Mouse (Mus musculus) adrenal gland, postnatal 36 days (tissue): ENCODE measurements at regions not wholly inside any gene's neighbourhood (a gene's known extent, or its start where the extent isn't known, plus 50 kb on each side); places are given as distances from the start of the nearest gene placed in this dataset.

Source experiments
- DNase-seq, 2 experiments: peaks; one replicate each; pipeline ENCODE4 v3.0.0; 2021; ENCODE audit warnings: mixed read lengths in 1 of 2

DNA sequence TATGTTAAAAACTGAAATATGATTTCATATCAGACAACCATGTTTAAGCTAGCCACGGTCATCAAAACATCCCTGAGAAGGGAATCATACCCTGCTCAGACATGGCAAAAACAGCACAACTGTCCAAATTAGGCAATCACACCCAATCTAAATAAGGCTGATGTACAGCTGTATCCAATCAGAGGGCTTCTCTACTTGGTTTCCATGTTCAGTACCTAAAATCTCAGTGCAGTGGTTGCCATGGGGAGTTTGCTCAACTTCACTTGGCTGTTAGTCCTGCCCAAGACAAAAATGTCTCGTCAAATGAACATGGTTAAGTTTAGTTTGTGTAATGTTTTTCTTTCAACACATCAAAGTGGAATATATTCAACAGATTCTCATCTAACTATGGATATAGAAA is 987.0 kb downstream of the Cdh9 start:
- no peak for DNase-seq

DNA sequence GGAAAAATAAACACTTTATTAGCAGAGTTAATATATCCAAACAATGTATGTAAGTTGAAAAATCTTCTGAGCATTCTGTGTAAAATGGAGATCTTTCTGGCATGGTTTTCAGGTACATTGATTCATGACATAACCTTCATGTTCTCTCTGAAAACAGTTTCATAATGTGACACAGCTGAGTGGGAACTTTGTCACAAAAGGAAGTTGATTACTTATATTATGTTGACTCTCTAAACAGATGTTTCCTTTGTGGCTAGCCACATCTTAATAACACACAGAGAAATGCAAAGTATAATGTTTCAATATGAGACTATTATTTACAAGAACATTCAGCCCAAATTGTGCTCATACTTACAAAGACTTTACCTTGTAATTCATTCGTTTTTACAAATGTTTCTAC is 1002.1 kb downstream of the Cdh9 start:
- no peak for DNase-seq

DNA sequence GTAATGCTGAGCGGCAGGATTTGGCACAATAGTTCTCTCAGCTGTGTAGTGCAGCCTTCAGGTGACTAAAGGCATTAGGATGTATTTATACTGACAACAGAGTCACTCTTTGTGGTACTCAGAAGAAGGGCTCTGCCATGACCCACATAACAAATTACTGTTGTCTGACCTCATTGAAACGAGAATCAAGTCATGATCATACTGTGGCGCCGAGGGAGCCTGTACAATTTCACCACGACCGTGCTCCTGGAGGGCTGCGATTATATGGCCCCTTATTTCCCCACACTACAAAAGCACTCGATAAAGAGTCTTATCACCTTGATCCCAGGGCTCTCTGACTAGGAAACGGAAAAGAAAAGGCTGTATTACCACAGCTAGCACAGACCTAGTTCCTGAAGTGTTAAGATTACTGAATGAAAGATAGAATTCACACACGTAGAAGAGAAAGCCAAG is 1041.7 kb downstream of the Cdh9 start:
- no peak for DNase-seq

DNA sequence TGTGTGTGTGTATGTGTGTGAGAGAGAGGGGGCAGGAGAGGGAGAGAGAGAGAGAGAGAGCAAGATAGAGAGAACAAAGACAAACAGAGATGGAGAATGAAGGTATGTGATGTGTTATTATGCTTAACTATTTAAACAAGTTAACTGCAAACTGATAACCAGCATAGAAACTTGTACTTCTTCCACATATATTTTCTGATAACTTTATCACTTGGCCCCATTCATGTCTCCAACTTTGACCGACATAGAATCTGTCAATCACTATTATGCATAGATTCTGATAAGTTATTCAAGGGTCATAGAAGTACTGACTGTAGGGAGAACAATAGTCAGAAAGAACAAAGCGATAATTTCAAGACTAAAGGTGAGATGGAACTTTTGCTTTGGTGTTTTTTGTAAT is 1039.0 kb upstream of the Cdh10 start:
- no peak for DNase-seq

DNA sequence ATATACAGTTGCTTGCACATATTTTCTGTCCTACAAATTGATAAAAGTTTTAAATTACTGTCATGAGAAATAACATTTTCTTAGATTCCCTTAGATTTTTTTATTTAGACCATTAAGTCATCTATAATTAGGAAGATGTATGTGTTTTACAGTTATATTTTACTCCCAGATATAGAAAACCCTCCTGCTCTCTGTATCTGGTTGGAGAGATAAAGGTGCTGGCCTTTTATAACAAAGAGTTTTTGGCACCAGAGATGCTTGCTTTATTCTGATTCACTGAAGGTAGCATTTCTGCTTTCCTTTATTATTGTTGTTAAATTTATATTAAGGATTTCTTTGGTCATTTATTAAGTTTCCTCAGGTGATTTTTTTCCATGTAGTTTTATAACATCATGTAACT is 1035.4 kb upstream of the Cdh10 start:
- DNase-seq: no peak

DNA sequence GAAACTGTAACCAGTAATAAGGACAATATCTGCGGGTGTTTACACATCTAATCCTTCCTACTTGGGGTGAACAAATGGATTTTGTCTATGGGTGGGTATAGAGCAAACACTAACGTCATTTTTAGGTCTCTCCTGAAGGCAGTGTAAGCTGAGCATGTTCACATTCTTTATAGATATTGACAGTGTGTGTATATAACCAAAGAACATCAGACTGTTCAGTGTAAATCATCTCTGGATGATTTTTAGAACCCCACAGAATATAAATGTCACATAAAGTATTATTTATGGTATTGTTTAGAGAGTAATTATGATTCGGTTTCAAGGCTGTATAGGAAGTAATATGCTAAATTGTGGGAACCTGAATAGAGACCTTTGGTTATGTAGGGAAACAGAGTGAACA is 1021.2 kb upstream of the Cdh10 start:
- no peak for DNase-seq

DNA sequence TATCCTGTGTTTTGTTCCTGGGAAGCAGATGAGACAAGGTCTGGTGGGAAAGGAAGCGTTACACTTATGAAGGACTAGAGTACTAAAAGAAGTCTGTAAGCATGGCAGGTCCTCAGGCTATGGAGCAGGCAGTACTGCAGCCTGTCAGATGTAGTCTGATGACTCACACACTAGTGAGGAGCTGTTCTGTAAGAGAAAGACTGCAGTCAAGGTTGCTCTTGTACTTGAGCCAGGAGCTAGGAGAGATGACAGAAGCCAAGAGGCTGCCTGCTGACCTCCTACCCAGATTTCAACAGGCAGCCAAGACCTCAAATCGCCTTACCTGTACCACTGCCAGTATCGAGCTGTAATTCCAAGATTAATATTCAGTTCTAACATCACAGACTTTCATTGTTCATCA is 1017.3 kb upstream of the Cdh10 start:
- DNase-seq: peak in 1 of 2 experiments; percentile 0

DNA sequence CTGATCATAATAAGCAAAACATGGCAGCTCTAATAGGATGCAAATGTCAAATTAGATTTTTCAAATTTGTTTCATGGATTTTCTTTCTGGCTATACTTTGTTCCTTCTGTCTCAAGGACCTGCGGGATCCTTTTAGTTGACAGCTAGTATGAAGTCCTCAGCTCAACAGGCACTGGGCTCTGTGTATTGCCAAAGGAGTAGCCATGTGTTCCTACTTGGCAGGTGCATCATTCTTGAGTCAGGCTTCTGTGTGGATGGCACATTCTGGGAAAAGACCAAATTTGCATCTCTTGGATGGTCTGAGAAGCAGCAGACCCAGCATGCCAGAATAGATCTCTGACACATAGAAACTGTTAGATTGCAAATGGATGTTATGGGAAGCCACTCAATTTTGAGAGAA is 1015.6 kb upstream of the Cdh10 start:
- no peak for DNase-seq

DNA sequence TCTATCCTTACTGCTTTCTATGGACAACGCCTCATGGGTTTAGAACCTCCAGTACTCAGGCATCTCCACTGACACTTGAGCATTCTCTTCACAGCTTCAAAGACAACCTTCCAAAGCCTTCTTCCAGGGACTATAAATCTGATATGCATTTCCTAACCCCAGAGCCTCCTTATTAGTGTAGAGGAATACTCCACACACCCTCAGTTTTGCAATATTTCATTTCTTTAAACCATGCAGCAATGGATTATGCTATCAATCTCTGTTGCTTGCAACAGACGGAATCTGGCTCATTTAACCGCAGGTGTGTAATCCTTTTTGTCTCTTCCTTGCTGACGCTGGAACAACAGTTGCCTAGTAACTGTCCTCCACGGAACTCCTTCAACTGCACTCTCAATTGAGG is 988.4 kb upstream of the Cdh10 start:
- DNase-seq: no peak

DNA sequence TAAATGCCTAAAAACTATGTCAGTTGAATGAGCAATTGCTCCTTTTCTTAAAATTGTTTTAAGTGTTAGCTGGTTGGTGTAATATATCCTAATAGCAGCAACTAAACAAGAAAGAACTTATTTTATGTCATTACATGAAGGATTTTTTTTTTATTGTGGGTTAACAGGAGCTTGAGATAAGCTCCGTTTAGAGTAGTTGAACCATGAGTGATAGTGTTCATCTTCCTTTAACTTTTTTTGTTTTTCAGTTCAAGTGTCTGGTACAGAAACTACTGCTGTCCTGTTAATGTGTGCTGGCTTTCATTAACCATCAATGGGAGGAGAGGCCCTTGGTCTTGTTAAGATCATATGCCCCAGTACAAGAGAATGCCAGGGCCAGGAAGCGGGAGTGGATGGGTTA is 986.8 kb upstream of the Cdh10 start:
- no peak for DNase-seq

DNA sequence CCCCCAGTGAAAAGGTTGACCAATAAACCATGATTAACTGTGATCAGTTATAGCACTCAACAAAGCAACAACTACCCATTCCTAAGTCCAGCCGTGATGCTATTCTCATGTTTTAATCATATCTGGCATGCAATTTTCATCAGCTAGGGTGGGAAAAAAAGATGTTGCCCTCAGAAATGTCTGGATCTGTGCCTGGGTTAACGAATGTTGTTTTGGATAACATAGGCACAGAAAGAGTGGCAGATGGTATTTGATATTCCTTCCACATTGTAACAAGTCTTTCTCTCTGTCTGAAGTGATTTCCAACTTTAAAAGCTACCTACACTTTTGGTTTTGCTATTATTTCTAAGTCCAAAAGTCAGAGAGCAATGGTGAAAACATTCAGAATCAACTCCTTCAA is 938.6 kb upstream of the Cdh10 start:
- no peak for DNase-seq

DNA sequence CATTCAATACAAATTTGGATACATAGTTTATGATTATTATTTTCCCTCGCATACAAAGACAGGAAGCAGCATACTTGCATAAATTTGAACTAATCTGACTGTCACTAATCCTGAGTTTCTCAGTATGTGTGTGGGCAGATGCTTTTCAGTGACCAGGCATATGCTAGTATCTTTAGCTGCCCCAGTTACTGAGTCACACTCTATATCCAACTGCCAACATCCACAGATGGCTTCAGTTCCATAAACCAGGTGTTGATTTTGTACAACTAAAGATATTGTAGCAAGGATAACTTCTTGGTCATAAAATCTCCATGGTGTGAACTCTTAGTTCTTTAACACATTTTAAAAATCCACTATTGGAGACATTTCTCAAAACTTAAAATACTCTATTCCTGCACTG is 929.4 kb upstream of the Cdh10 start:
- DNase-seq: no peak

DNA sequence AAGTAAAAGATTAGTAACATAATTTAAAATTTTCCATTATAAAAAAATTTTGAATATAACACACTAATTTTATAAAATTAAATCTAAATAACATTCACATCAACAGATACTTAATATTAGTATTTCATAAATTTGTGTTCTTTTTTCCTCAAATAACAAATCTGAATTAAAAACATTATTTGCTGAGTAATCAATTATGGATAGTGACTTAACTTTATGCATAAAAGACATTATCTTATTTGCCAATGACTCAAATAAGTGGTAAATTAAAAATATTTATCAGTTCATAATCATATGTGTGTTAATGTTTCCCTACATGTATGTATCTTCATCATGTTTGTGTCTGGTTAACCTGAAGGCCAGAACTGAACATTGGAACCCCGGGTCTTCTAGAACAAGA is 918.7 kb upstream of the Cdh10 start:
- DNase-seq: no peak

DNA sequence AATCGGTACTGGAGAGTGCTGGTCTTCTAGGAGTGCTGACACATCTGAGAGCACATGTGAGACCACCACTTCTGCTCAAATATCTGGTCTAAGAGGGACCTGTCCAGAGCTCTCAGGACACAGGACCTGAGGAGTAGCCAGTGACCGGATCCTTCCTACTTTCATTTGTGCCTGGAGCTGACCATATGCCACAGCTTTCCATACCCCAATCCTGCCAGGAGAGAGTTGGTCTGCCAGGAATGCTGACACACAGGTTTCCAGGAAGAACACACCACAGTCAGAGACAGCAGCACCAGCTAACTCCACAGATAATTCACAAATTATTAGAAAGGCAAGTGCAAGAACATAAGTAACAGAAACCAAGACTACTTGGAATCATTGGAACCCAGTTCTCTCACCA is 906.5 kb upstream of the Cdh10 start:
- DNase-seq: no peak

DNA sequence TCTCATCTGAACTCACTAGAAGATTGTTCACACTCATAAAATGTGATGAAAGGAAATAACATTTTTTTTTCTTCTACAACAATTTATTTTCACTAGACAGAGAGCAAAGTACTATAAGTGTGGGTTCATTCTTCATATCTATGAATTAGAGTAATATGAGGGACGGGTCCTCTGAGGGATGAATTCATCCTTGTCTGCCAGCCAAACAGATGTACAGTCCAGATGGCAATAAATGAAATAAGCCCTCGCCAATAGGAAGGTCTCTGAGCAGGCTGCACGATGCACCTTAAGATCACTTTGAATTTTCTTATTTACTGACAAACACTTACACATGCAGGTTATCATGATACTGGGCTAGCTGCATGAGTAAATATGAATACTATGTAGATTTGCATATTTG is 886.2 kb upstream of the Cdh10 start:
- no peak for DNase-seq

DNA sequence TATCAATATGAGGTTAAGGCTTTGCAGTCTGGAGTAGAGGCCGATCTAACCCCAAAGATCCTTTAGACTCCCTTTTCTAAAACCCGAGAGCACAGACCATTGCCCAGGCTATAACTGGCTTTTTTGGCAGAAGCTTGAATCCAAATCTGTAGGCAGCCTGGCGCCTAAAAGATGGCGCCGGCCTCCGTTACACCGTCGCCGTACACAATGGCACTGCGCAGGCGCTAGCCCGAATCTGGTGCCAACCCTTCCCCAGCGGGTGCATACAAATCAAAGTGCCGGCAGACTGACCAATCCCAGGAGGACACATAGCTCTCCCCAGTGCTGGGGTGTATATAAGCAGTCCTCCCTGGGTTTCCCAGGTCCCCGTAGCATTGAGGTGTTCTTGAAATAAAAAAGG is 884.9 kb upstream of the Cdh10 start:
- no peak for DNase-seq

DNA sequence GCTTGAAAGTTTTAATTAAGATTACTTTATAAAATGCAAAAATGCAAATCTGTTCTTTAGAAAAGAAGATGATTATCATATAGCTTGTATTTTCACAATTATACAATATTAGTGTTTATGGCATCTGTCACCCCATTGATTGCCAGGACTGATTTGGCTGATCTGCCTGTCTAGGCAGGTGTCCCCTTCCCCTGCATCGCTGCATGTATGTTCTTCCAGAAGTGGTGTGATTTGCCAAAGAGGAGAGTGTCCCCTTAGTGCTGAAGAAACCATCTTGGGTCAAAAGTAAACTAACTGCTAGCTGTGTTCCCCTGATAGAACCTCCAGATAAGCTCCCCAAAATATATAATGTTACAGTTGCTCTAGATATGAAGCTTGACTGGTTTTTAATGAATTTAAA is 883.3 kb upstream of the Cdh10 start:
- no peak for DNase-seq

DNA sequence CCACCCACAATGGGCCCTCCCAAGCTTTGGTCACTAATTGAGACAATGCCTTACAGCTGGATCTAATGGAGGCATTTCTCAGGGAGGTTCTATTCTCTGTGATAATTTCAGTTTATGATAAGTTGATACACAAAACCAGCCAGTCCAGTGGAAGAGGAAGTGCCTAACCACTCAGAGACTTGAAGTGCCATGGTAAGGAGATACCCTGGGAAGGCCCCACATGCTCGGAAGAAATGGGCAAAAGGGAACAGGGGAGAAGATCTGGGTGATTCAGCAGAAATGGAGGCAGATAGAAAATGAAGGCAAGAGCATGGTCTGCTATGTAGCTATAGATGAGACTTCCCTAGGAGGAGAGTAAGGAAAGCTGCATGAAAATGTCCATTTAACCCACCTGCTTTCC is 856.0 kb upstream of the Cdh10 start:
- no peak for DNase-seq

DNA sequence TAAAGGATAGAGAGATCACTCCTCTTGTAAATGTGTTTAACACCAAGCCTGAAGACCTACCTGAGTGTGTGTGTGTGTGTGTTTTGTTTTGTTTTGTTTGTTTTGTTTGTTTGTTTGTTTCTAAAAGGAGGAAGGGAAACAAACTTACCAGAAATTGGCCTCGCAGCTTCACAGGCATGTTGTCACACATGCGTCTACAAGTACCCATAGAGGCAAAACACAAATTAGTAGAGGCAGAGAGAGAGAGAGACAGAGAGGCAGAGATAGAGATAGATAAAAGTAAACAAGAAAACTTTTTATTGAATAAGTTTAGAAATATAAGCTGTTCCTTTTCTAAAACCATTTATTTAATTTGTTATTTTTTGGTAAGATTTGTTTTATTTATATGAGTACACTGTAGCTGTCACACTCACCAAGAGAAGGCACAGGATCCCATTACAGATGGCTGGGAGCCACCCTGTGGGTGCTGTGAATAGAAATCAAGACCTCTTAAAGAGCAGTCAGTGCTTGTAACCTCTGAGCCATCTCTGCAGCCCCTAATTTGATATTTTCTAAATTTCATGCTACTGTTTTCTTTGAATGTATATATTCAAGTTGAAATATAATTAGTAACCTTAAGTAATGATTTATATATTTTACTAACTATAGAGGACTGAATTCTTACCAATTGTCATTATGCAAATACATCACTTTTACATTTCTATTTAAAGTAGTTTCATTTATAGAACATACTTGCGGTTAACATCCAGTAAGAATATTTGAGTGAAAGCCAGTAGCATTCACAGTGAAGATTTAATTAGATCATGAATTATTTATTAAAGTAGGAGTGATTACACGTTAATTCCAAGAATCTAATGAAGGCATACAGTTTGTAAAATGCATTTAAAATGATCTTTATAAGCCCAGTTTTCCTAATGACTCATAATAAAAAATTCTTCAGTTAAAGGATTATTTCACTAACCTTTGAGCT is 855.2 kb upstream of the Cdh10 start:
- no peak for DNase-seq

DNA sequence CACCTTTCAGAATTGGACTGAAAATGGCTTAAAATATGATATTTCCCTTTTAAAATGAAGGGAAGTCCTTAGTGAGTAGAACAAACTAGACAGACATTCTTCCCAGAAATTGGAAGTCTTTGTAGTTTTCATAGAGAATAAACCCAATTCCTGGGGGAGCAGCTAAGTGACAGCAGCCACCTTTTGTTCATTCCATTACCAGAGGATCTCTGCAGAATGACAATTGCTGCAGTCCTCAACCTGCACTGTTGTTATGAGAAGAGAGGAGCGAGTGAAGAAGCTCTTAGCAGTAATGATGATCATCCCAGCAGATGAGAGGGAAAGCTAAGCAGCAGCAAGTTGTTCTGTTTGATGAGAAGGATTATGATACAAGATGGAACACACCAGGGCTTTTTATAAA is 831.0 kb upstream of the Cdh10 start:
- no peak for DNase-seq

DNA sequence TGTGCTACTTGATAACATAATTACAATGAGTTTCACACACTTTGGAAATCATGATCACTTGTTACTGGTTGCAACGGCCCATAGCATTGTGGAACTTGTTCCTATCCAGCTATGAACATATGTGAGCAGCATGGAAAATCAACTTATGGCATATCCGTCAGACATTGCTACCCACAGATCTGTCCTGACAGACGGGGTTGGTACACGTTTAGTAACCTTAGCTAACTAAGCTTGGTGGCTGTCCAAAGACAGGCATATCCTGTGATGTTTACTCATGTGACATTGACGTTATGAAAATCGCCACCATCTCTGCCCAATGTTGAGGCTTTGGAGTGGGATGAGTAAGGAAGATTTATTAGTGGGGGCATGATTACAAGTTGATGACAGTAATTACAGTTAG is 786.1 kb upstream of the Cdh10 start:
- no peak for DNase-seq

DNA sequence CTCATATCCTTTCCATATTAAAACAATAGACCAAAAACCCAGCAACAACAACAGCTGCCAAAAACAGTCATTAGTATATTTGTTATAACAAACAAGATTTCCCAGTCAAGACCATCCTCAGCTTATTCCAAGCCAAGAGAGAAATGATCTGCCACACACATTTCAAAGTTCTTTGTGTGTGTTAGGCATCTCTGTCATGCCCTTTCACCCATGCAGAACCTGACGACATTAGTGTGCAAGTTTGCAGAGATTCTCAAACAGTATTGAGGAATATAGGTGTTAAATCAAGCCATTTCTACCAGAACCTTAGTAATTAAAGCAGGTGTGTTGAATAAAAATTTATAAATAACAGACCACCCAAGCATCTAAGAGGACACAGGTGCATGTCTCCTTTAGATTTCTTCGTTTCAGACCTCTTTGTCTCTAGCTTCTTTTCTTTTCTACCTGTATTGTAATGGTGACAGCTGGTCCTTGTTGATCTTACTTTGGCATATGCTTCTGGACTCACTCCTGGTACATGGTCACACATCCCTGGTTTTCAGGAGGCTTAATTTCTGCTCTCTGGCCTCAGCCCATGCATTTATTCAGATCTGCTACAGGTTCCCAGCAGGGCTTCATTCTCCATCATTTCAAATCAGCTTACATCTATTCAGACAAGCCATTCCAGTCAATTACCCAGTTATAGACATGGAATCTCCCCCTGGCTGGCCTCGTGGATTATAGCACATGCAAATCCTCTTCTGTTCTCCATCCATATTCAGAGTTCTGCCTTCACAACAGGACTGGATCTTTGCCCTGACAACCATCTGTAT is 766.3 kb upstream of the Cdh10 start:
- DNase-seq: no peak

DNA sequence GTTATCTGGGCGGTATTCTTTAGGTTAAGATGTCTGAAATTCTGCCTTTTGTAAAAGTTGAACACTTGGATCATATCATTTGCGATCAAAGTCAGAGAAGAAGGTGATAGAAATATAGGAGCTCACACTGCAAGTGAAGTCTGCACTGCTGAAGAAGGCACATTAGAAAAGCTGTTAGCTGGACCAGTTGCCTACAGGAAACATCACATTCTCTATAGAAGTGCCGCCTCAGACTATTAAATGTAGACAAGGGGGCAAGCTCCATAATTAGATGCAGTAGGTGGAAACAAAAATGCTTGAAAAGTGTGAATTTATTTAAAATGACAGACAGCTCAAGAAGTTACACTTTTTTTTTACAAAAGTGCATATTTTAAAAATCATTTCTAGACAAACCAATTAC is 753.2 kb upstream of the Cdh10 start:
- no peak for DNase-seq

DNA sequence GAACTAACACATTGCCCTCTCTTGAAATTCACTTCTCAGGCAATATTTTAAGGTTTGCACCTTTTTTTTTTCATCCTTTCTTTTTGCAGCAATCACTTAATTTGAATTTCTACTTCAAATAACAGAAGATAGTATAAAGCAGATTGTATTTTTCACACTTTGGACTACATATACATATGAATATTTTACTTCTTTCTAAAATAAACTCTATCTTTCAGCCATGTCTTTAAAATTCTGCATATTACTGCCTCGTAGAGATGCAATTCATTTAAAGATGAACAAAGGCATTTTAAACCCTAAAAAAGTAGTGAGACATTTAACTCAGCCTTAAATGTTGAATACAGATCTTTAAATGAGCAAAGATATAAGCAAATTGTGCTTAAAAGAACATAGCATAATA is 739.1 kb upstream of the Cdh10 start:
- DNase-seq: no peak
